Mouse (Mus musculus): ENCODE data around the gene Ttc28. TPM values are rescaled to one million over a fixed set of nuclear protein-coding genes. Genes with fewer than 3 reads are reported as not detected.

Ttc28 gene
- polyA plus RNA-seq, 1 experiment from 2014 or later, result 13.9 TPM

DNA sequence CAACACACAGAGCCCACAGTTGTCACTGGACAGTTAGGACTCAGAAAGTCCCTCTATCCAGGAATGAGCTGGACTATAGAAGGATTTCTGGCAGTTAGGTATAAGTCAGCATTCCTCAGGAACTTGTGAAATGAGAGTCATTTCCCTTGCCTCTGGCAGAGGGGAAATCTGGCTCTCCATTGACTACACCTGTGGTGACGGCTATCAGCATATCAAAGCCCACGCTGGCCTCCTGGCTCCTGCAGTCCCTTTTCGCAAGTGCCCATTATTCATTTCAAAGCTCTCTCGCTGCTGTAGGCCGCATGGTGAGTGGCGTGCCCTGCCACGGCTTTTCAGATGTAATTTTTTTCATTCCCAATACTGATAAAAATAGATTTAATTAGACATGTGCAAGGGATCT lies 164.6 kb downstream of the Ttc28 start:
- Histone ChIP-seq H3K36me3 (no peaks in the 10 kb centered on the region), H3K4me2 (no peak overlapping the region), H3K4me1 (peaks cover 72% of the 10 kb centered on the region), H3K9me3 (replicated peaks) (no peaks in the 10 kb centered on the region), H3K27me3 (no peaks in the 10 kb centered on the region), H3K4me3 (replicated peaks) (no peak overlapping the region), H3K27ac (no peak overlapping the region; the same call in 1 of the 2 replicates), H3K9ac (no peak overlapping the region)
- no peak for ATAC-seq (replicated peaks; ENCODE audit: low FRiP score)
- WGBS, result 36% methylated on average over 7 of the region's 7 CpGs

DNA sequence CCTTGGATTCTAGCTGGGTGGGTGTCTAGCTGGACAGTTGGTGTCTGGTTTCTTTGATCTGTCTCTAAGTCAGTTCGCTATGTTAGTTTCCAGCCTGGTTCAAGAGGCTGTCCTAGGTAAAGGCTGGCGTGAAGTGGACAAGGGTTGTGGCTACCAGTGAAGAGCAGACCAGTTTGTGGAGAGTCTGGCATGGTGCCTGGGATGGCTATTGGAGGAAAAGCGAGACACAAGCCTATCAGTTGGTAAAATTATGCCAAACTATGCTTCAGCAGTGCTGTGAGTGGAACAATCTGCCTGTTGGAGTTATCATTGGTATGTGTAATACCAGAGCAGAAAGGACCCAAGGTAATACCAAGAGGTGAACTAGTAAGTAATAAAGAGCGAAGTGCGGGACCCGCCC lies 166.8 kb downstream of the Ttc28 start:
- Histone ChIP-seq H3K27me3 (no peaks in the 10 kb centered on the region), H3K4me1 (peaks cover 67% of the 10 kb centered on the region), H3K9ac (no peak overlapping the region), H3K4me3 (replicated peaks) (no peak overlapping the region), H3K9me3 (replicated peaks) (no peaks in the 10 kb centered on the region), H3K36me3 (no peaks in the 10 kb centered on the region), H3K4me2 (no peak overlapping the region), H3K27ac (no peak overlapping the region)
- WGBS, result 84% methylated on average over 6 of the region's 6 CpGs
- ATAC-seq (replicated peaks; ENCODE audit: low FRiP score), result no peak

DNA sequence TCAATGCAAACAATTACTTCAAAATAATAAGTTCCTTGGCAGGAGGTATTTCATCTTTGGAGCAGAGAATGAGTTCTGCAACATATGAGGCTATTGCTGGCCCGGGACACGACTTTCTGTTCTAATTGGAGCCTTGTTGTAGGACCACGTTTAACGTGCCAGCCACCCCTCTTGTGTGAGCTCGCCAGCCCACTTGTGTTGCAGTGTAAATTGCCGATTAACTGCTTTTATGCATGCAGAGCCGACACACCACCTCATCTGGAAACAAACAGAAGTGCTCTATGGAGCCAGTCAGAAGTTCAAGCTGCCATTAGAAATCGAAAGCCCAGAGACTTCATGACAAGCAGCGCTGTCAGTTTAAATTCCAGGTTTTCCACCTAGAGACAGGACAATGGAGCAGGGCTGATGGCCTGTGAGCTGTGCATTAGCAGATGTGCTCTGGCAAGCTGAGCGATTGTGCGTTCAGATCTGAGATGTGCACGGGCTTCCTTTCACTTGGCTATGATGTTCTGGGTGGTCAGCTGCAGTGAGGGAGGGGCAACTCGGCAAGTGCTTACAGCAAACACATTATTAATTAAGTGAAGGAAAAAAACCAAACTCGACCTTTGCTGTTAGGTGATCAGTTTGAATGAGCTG lies 167.4 kb downstream of the Ttc28 start:
- ATAC-seq (replicated peaks; ENCODE audit: low FRiP score), result no peak
- Histone ChIP-seq H3K27ac (peak overlapping the region; percentile 41; the same call in 1 of the 2 replicates), H3K9ac (no peak overlapping the region), H3K9me3 (replicated peaks) (no peaks in the 10 kb centered on the region), H3K4me2 (no peak overlapping the region), H3K27me3 (no peaks in the 10 kb centered on the region), H3K4me1 (peaks cover 63% of the 10 kb centered on the region), H3K4me3 (replicated peaks) (no peak overlapping the region), H3K36me3 (no peaks in the 10 kb centered on the region)
- 54% methylated on average over 14 of the region's 14 CpGs for WGBS

DNA sequence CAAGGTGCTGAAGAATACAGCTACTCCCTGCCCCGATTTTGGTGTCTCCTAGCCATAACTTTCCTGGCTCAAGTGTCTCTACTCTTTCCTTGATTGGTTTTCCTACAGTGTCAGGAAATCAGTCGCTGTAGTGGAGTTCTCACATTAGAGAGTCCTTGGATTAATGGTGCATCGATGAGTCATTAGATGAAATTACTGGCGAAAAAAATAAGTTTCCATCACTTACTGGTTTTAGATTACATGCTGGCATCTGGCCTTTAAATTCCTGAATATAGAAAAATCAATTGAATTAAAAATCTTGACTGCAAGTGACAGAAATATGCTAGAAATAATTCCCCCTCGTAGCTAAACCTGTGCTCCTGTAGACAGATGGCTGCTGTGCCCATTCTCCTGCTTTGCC lies 168.4 kb downstream of the Ttc28 start:
- H3K4me2 ChIP-seq, result no peak overlapping the region
- H3K27ac ChIP-seq, result no peak overlapping the region
- no peaks in the 10 kb centered on the region for H3K36me3 ChIP-seq
- 65% methylated on average over 5 of the region's 5 CpGs for WGBS
- peaks cover 52% of the 10 kb centered on the region for H3K4me1 ChIP-seq
- no peak for ATAC-seq (replicated peaks; ENCODE audit: low FRiP score)
- H3K9me3 ChIP-seq (replicated peaks), result no peaks in the 10 kb centered on the region
- no peaks in the 10 kb centered on the region for H3K27me3 ChIP-seq
- H3K9ac ChIP-seq, result no peak overlapping the region
- H3K4me3 ChIP-seq (replicated peaks), result no peak overlapping the region

DNA sequence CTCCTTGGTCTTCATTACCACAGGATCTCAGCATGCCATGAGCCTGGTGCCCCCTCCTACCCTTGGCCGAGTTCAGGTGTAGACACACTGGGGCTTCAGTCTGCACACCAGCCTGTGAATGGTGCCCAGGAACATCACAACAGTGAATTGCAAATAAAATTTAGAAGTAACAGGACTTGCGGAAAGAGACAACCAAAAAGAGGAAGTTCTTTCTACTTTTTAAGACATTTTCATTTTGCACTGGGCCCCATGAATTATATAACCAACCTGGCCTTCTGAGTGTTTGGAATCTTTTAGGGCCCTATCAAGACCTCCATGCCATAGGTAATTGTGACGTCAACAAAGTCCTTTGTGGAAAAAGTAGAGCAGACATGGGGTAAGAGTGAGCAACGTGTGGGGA lies 170.0 kb downstream of the Ttc28 start:
- no peak overlapping the region for H3K9ac ChIP-seq
- WGBS, result 90% methylated on average over 4 of the region's 4 CpGs
- H3K36me3 ChIP-seq, result no peaks in the 10 kb centered on the region
- H3K27ac ChIP-seq, result no peak overlapping the region
- peaks cover 53% of the 10 kb centered on the region for H3K4me1 ChIP-seq
- ATAC-seq (replicated peaks; ENCODE audit: low FRiP score), result no peak
- H3K27me3 ChIP-seq, result no peaks in the 10 kb centered on the region
- no peak overlapping the region for H3K4me3 ChIP-seq (replicated peaks)
- no peaks in the 10 kb centered on the region for H3K9me3 ChIP-seq (replicated peaks)
- H3K4me2 ChIP-seq, result no peak overlapping the region

DNA sequence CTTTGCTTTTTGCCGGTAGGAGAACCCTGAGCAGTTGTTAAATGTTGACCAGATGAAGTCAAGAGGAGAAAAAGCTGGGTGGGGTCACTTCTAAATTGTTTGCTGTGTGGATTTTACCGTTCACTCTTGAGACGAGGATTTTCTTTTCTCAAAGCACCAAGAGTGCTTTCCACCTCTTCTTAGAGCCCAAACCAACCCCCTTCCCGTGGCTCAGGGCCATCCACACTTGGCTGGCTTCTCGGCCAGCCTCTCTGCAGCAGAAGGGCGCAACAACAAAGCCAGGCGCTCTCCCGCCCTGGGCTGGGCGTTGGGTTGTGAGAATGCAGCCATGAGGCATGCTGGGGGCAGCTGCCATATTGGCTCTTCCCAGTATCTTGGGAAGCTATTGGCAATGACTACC lies 170.5 kb downstream of the Ttc28 start:
- Histone ChIP-seq H3K27me3 (no peaks in the 10 kb centered on the region), H3K4me2 (no peak overlapping the region), H3K9ac (no peak overlapping the region), H3K27ac (no peak overlapping the region), H3K9me3 (replicated peaks) (no peaks in the 10 kb centered on the region), H3K4me3 (replicated peaks) (no peak overlapping the region), H3K4me1 (peaks cover 53% of the 10 kb centered on the region), H3K36me3 (no peaks in the 10 kb centered on the region)
- WGBS, result 84% methylated on average over 9 of the region's 9 CpGs
- ATAC-seq (replicated peaks; ENCODE audit: low FRiP score), result no peak

DNA sequence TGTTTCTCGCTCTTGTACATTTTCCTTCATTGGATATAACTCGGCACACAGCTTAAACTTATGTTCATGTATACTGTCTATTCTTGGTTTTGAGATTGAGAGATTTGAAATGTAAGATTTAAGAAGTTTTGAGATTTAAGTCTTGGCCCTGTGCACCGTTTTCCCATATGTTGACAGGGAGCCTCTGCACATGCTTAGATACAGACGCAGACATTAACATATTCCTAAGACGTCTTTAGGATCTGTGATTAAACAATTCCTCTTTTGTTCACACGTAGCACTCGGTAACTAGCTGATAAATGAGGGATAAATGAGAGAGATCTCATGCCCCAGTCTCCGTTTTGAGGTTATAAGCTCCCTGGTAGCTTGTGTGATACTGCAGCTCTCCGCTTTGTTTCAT lies 174.8 kb downstream of the Ttc28 start:
- Histone ChIP-seq H3K27me3 (no peaks in the 10 kb centered on the region), H3K9ac (no peak overlapping the region), H3K9me3 (replicated peaks) (no peaks in the 10 kb centered on the region), H3K36me3 (no peaks in the 10 kb centered on the region), H3K27ac (no peak overlapping the region), H3K4me3 (replicated peaks) (no peak overlapping the region), H3K4me2 (no peak overlapping the region), H3K4me1 (peaks cover 54% of the 10 kb centered on the region)
- no peak for ATAC-seq (replicated peaks; ENCODE audit: low FRiP score)
- 72% methylated on average over 9 of the region's 9 CpGs for WGBS

DNA sequence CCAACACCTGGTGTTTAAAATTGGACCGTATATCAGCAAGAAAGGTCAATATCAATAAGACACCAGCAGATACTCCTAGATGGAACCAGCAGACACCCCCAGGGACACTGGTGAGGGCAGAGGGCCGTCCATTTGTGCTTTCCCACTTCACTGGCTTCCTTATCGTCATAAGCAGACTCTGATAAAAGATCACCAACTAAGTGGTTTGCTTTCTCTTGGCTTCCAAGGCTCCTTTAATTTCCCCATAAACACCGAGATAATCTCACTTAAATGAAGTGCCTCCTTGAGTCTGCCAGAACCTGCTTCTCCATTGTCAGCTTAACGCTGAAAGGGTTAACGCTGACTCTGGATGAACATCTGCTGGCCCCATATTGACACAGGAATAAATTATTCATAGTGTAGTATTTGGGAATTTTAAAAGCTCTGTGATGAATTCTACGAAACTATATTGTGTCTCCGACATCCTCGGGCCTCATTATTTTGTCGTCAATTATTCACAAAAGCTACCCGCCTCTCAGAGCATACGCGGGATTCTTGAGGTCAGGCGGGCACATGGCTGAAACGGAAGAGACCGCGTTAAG lies 175.3 kb downstream of the Ttc28 start:
- H3K27ac ChIP-seq, result peak overlapping the region; percentile 37; the same call in 1 of the 2 replicates
- H3K4me3 ChIP-seq (replicated peaks), result no peak overlapping the region
- H3K9ac ChIP-seq, result no peak overlapping the region
- no peaks in the 10 kb centered on the region for H3K36me3 ChIP-seq
- H3K4me2 ChIP-seq, result peak overlapping the region; percentile 26; the same call in 1 of the 2 replicates
- peaks cover 57% of the 10 kb centered on the region for H3K4me1 ChIP-seq
- no peaks in the 10 kb centered on the region for H3K9me3 ChIP-seq (replicated peaks)
- ATAC-seq (replicated peaks; ENCODE audit: low FRiP score), result no peak
- no peaks in the 10 kb centered on the region for H3K27me3 ChIP-seq
- 58% methylated on average over 17 of the region's 17 CpGs for WGBS

DNA sequence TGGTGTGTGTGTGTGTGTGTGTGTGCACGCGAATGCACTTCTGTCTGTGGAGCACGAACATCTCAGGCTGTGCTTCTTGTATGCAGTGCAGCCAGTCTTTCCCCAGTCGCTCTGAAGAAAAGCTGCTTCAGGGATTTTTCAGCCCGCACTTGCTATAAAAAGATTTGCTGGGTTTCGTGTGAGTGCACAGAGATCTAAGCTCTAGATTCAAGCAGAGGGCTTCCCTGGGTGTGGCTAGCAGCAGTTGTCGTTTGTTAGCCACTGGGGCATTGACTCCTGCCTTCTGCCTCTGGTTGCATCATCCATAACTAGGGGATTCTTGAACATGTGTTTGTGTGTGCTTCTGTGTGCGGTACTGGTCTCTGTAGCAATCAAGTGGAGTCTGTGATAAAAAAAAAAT lies 175.9 kb downstream of the Ttc28 start:
- H3K4me2 ChIP-seq, result peak overlapping the region; percentile 26; the same call in 1 of the 2 replicates
- WGBS, result 52% methylated on average over 8 of the region's 8 CpGs
- ATAC-seq (replicated peaks; ENCODE audit: low FRiP score), result no peak
- H3K4me1 ChIP-seq, result peaks cover 57% of the 10 kb centered on the region
- no peaks in the 10 kb centered on the region for H3K27me3 ChIP-seq
- H3K36me3 ChIP-seq, result no peaks in the 10 kb centered on the region
- no peaks in the 10 kb centered on the region for H3K9me3 ChIP-seq (replicated peaks)
- peak overlapping the region; percentile 37 for H3K27ac ChIP-seq
- no peak overlapping the region for H3K4me3 ChIP-seq (replicated peaks)
- no peak overlapping the region for H3K9ac ChIP-seq

DNA sequence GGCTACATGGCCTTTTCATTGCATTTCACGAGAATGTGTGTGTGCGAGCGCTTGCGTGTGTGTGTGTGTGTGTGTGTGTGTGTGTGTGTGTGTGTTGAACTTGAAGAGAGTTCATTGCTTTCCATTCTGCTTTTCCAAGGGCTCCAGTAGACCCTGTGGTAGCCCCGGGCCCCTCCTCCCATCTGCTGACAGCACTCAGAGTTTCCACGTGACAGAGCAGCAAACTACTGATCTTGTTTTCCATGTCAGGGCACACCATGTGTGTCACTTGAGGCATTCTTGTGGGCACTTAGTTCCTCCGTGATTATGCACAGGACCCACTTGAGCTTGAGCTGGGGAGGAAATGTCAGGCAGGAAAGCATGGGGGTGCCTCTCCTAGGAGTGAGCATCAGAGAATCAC lies 177.5 kb downstream of the Ttc28 start:
- H3K36me3 ChIP-seq, result no peaks in the 10 kb centered on the region
- H3K27me3 ChIP-seq, result no peaks in the 10 kb centered on the region
- no peak overlapping the region for H3K27ac ChIP-seq
- peaks cover 57% of the 10 kb centered on the region for H3K4me1 ChIP-seq
- no peak overlapping the region for H3K4me2 ChIP-seq
- H3K9ac ChIP-seq, result no peak overlapping the region
- 0 out of 2 replicates have a peak, but pooled peaks have one; percentile 40 for ATAC-seq (replicated peaks; ENCODE audit: low FRiP score)
- H3K9me3 ChIP-seq (replicated peaks), result no peaks in the 10 kb centered on the region
- 57% methylated on average over 7 of the region's 7 CpGs for WGBS
- no peak overlapping the region for H3K4me3 ChIP-seq (replicated peaks)

DNA sequence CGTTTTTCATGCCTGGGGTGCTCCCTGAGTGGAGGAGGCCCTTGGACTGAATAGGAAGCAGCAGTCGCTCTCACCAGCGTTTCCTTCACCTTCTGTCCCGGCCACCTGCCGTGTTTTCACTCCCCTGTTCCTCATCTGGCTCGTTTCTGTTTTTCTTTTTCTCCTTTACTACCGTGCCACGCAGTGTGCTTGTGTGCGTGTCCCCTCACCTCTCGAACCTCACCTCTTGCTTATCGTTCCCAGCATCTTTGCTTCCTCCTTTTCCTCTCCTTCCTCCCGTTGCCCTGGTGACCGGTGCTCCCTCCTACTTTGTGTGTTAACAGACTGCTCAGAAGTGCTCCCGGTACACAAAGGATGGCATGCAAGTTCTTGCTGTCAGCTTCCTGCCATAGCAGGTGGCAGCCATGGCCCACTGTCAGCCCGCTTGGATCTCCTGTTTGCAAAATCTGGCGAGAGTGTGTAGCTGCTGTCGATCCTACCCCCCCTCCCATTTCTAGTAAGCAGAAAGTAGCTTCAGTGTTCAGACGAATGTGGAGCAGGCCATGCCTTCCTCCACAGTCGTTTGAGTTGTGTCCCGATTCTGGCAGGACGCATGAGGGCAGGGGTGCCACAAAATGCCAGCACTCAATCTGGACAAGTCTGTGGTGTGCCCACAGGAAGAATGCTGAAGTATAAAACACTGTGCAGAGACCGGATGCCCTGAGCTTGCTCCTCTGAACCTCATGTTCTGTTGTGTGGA lies 179.0 kb downstream of the Ttc28 start:
- no peaks in the 10 kb centered on the region for H3K9me3 ChIP-seq (replicated peaks)
- H3K4me2 ChIP-seq, result no peak overlapping the region
- H3K27me3 ChIP-seq, result no peaks in the 10 kb centered on the region
- WGBS, result 59% methylated on average over 22 of the region's 22 CpGs
- H3K4me3 ChIP-seq (replicated peaks), result no peak overlapping the region
- H3K36me3 ChIP-seq, result no peaks in the 10 kb centered on the region
- H3K27ac ChIP-seq, result no peak overlapping the region
- peaks cover 52% of the 10 kb centered on the region for H3K4me1 ChIP-seq
- no peak for ATAC-seq (replicated peaks; ENCODE audit: low FRiP score)
- no peak overlapping the region for H3K9ac ChIP-seq

DNA sequence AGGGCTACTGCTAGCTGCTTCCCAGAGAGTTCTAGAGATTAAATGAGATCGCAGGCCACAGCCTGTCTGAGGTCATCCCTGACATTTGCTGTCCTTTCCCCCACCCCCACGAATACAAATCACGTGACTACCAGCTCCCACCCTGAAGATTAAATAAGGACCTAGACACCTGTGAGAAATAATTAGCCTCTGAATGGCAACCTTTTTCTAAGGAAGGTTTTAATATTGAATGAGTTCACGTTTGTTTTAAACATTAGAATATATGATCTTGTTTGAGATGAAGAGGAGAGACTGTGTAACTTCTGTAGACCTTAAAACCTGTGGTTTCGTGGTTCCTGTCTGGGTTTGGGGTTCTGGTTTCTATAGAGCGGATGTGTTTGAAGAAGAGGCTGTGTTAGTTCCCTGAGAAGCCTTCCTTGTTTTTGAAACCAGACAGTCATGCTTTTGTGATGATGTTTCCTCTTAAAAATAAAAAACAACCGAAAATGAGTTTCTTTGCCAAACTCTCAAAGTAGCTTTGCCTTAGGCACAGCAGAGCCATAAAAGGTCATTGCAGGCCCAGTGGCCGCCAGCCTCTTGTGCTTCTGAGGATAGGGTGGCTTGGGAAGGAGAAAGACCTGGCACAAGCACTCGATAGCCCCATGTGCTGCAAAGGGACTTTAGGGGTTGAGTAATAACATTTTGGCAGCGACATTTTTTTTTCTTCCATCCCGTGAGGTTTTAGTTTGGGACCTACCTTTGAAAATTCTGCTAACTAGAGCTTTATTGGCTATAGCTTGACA lies 179.7 kb downstream of the Ttc28 start:
- WGBS, result 64% methylated on average over 11 of the region's 11 CpGs
- H3K4me2 ChIP-seq, result no peak overlapping the region
- no peak overlapping the region for H3K4me3 ChIP-seq (replicated peaks)
- H3K27ac ChIP-seq, result no peak overlapping the region
- H3K9ac ChIP-seq, result no peak overlapping the region
- no peak for ATAC-seq (replicated peaks; ENCODE audit: low FRiP score)
- H3K9me3 ChIP-seq (replicated peaks), result no peaks in the 10 kb centered on the region
- no peaks in the 10 kb centered on the region for H3K36me3 ChIP-seq
- H3K4me1 ChIP-seq, result peaks cover 45% of the 10 kb centered on the region
- H3K27me3 ChIP-seq, result no peaks in the 10 kb centered on the region
